Mouse (Mus musculus): Measurements from ENCODE around the gene Sirt2. TPM values are rescaled to one million over a fixed set of nuclear protein-coding genes. Genes with fewer than 3 reads are reported as not detected.
A peak's percentile ranks its signal among the peaks of the same experiment; 100 is the strongest.

Sirt2 gene
- polyA plus RNA-seq, 1 experiment from 2014 or later: 22.7 TPM

GRCm38 (mm10) chr7:28770309-28770708 is 3.8 kb downstream of the Sirt2 start:
- Histone ChIP-seq H3K27ac (ENCODE audit: low read depth) (no peak overlapping the region), H3K36me3 (replicated peaks; ENCODE audit: insufficient read depth, low read length) (peaks cover 2% of the 10 kb centered on the region; the same call in 1 of the 2 replicates), H3K4me3 (ENCODE audit: low read depth, low read length) (no peak overlapping the region), H3K4me2 (ENCODE audit: low read depth, low read length) (no peak overlapping the region), H3K9me3 (ENCODE audit: low read length) (no peaks in the 10 kb centered on the region), H3K9ac (replicated peaks) (no peak overlapping the region), H3K27me3 (ENCODE audit: insufficient read depth, low read length) (no peaks in the 10 kb centered on the region), H3K4me1 (ENCODE audit: insufficient read depth) (peaks cover 18% of the 10 kb centered on the region)
- TF ChIP-seq CTCF (IDR thresholded peaks at IDR 0.05; ENCODE audit: low read depth) (no peak), EP300 (IDR thresholded peaks at IDR 0.05; ENCODE audit: low read depth) (peak; percentile 51; the same call in 1 of the 2 replicates)
- ATAC-seq: no peak
- WGBS (ENCODE audit: insufficient replicate concordance): 55% methylated on average over 3 of the region's 3 CpGs
- DNase-seq: no peak

- peaks cover 5% of the 10 kb centered on the region for H3K36me3 ChIP-seq (replicated peaks; ENCODE audit: insufficient read depth, low read length)
- 87% methylated on average over 11 of the region's 11 CpGs for WGBS (ENCODE audit: insufficient replicate concordance)
- H3K27ac ChIP-seq (ENCODE audit: low read depth): no peak overlapping the region
- no peaks in the 10 kb centered on the region for H3K27me3 ChIP-seq (ENCODE audit: insufficient read depth, low read length)
- ATAC-seq: no peak
- H3K4me3 ChIP-seq (ENCODE audit: low read depth, low read length): no peak overlapping the region
- H3K9ac ChIP-seq (replicated peaks): no peak overlapping the region
- no peaks in the 10 kb centered on the region for H3K9me3 ChIP-seq (ENCODE audit: low read length)
- H3K4me1 ChIP-seq (ENCODE audit: insufficient read depth): peaks cover 11% of the 10 kb centered on the region
- no peak overlapping the region for H3K4me2 ChIP-seq (ENCODE audit: low read depth, low read length)
- TF ChIP-seq EP300 (IDR thresholded peaks at IDR 0.05; ENCODE audit: low read depth) (no peak), CTCF (IDR thresholded peaks at IDR 0.05; ENCODE audit: low read depth) (no peak)
- DNase-seq: no peak
Measured at GRCm38 (mm10) chr7:28771867-28772266, 5.3 kb downstream of the Sirt2 start.

GRCm38 (mm10) chr7:28773163-28773562 is 6.6 kb downstream of the Sirt2 start:
- Histone ChIP-seq H3K4me3 (ENCODE audit: low read depth, low read length) (no peak overlapping the region), H3K36me3 (replicated peaks; ENCODE audit: insufficient read depth, low read length) (peaks cover 5% of the 10 kb centered on the region), H3K27ac (ENCODE audit: low read depth) (no peak overlapping the region), H3K9ac (replicated peaks) (no peak overlapping the region), H3K4me1 (ENCODE audit: insufficient read depth) (no peaks in the 10 kb centered on the region; the same call in 1 of the 2 replicates), H3K9me3 (ENCODE audit: low read length) (no peaks in the 10 kb centered on the region), H3K27me3 (ENCODE audit: insufficient read depth, low read length) (no peaks in the 10 kb centered on the region), H3K4me2 (ENCODE audit: low read depth, low read length) (no peak overlapping the region)
- no peak for ATAC-seq
- WGBS (ENCODE audit: insufficient replicate concordance): 73% methylated on average over 3 of the region's 3 CpGs
- DNase-seq: no peak
- TF ChIP-seq EP300 (IDR thresholded peaks at IDR 0.05; ENCODE audit: low read depth): no peak
- no peak for TF ChIP-seq CTCF (IDR thresholded peaks at IDR 0.05; ENCODE audit: low read depth)

- peaks cover 8% of the 10 kb centered on the region for H3K36me3 ChIP-seq (replicated peaks; ENCODE audit: insufficient read depth, low read length)
- no peak overlapping the region for H3K27ac ChIP-seq (ENCODE audit: low read depth)
- ATAC-seq (no peak), DNase-seq (no peak)
- TF ChIP-seq CTCF (IDR thresholded peaks at IDR 0.05; ENCODE audit: low read depth) (no peak), EP300 (IDR thresholded peaks at IDR 0.05; ENCODE audit: low read depth) (no peak)
- H3K9me3 ChIP-seq (ENCODE audit: low read length): no peaks in the 10 kb centered on the region
- H3K4me1 ChIP-seq (ENCODE audit: insufficient read depth): no peaks in the 10 kb centered on the region; the same call in 1 of the 2 replicates
- H3K4me3 ChIP-seq (ENCODE audit: low read depth, low read length): no peak overlapping the region
- no peaks in the 10 kb centered on the region for H3K27me3 ChIP-seq (ENCODE audit: insufficient read depth, low read length)
- H3K4me2 ChIP-seq (ENCODE audit: low read depth, low read length): no peak overlapping the region
- no peak overlapping the region for H3K9ac ChIP-seq (replicated peaks)
- 83% methylated on average over 12 of the region's 12 CpGs for WGBS (ENCODE audit: insufficient replicate concordance)
Measured at GRCm38 (mm10) chr7:28774164-28774563, 7.6 kb downstream of the Sirt2 start.

- no peak overlapping the region for H3K27ac ChIP-seq (ENCODE audit: low read depth)
- TF ChIP-seq CTCF (IDR thresholded peaks at IDR 0.05; ENCODE audit: low read depth) (no peak), EP300 (IDR thresholded peaks at IDR 0.05; ENCODE audit: low read depth) (no peak)
- no peak overlapping the region for H3K4me2 ChIP-seq (ENCODE audit: low read depth, low read length)
- no peak for DNase-seq
- no peaks in the 10 kb centered on the region for H3K9me3 ChIP-seq (ENCODE audit: low read length)
- H3K4me3 ChIP-seq (ENCODE audit: low read depth, low read length): no peak overlapping the region
- peaks cover 8% of the 10 kb centered on the region for H3K36me3 ChIP-seq (replicated peaks; ENCODE audit: insufficient read depth, low read length)
- no peak for ATAC-seq
- H3K9ac ChIP-seq (replicated peaks): no peak overlapping the region
- H3K27me3 ChIP-seq (ENCODE audit: insufficient read depth, low read length): no peaks in the 10 kb centered on the region
- H3K4me1 ChIP-seq (ENCODE audit: insufficient read depth): peaks cover under 1% of the 10 kb centered on the region
- 81% methylated on average over 7 of the region's 7 CpGs for WGBS (ENCODE audit: insufficient replicate concordance)
Measured at GRCm38 (mm10) chr7:28775129-28775528, 8.6 kb downstream of the Sirt2 start.

GRCm38 (mm10) chr7:28778825-28779224 is 12.3 kb downstream of the Sirt2 start:
- H3K27ac ChIP-seq (ENCODE audit: low read depth): no peak overlapping the region
- H3K9me3 ChIP-seq (ENCODE audit: low read length): no peaks in the 10 kb centered on the region
- no peaks in the 10 kb centered on the region for H3K27me3 ChIP-seq (ENCODE audit: insufficient read depth, low read length)
- H3K36me3 ChIP-seq (replicated peaks; ENCODE audit: insufficient read depth, low read length): peaks cover 12% of the 10 kb centered on the region
- DNase-seq: no peak
- H3K4me3 ChIP-seq (ENCODE audit: low read depth, low read length): no peak overlapping the region
- ATAC-seq: no peak
- WGBS (ENCODE audit: insufficient replicate concordance): 77% methylated on average over 9 of the region's 9 CpGs
- H3K4me2 ChIP-seq (ENCODE audit: low read depth, low read length): no peak overlapping the region
- peaks cover 10% of the 10 kb centered on the region for H3K4me1 ChIP-seq (ENCODE audit: insufficient read depth)
- no peak overlapping the region for H3K9ac ChIP-seq (replicated peaks)
- TF ChIP-seq EP300 (IDR thresholded peaks at IDR 0.05; ENCODE audit: low read depth): no peak
- TF ChIP-seq CTCF (IDR thresholded peaks at IDR 0.05; ENCODE audit: low read depth): no peak
